Mouse (Mus musculus): ENCODE measurements around the gene Gm28230. TPM values are rescaled to one million over a fixed set of nuclear protein-coding genes. Genes with fewer than 3 reads are reported as not detected.

Gm28230 gene
- polyA plus RNA-seq, 1 experiment from 2014 or later, result not detected

GRCm38 (mm10) chr2:74706393-74706960, 20.1 kb upstream of the Gm28230 start:
- Histone ChIP-seq H3K9ac (ENCODE audit: low read length) (no peak overlapping the region), H3K4me2 (ENCODE audit: low read depth, low read length, severe bottlenecking) (no peak overlapping the region)
- no peak for ATAC-seq (replicated peaks; ENCODE audit: low FRiP score)

GRCm38 (mm10) chr2:74707599-74707998, 18.9 kb upstream of the Gm28230 start:
- Histone ChIP-seq H3K4me2 (ENCODE audit: low read depth, low read length, severe bottlenecking) (no peak overlapping the region), H3K27ac (ENCODE audit: low read depth, low read length) (no peak overlapping the region), H3K27me3 (ENCODE audit: control insufficient read depth, insufficient read depth, low read length) (peaks cover 95% of the 10 kb centered on the region), H3K9me3 (ENCODE audit: control insufficient read depth, low read length) (no peaks in the 10 kb centered on the region), H3K9ac (ENCODE audit: low read length) (no peak overlapping the region), H3K4me1 (replicated peaks; ENCODE audit: control insufficient read depth, insufficient read depth, low read length) (peaks cover 11% of the 10 kb centered on the region), H3K36me3 (ENCODE audit: control insufficient read depth, insufficient read depth, low read length) (no peaks in the 10 kb centered on the region), H3K4me3 (ENCODE audit: low read depth, low read length) (no peak overlapping the region)
- no peak for ATAC-seq (replicated peaks; ENCODE audit: low FRiP score)
- 7% methylated on average over 7 of the region's 7 CpGs for WGBS
- no peak for DNase-seq (ENCODE audit: low spot score)

More at GRCm38 (mm10) chr2:74706393-74706960, 20.1 kb upstream of the Gm28230 start:
- Histone ChIP-seq H3K27ac (ENCODE audit: low read depth, low read length) (no peak overlapping the region), H3K9me3 (ENCODE audit: control insufficient read depth, low read length) (no peaks in the 10 kb centered on the region), H3K36me3 (ENCODE audit: control insufficient read depth, insufficient read depth, low read length) (no peaks in the 10 kb centered on the region), H3K4me3 (ENCODE audit: low read depth, low read length) (no peak overlapping the region), H3K27me3 (ENCODE audit: control insufficient read depth, insufficient read depth, low read length) (peaks cover 94% of the 10 kb centered on the region), H3K4me1 (replicated peaks; ENCODE audit: control insufficient read depth, insufficient read depth, low read length) (peaks cover 6% of the 10 kb centered on the region)
- DNase-seq (ENCODE audit: low spot score), result peak; percentile 50
- under 1% methylated on average over 13 of the region's 13 CpGs for WGBS

- DNase-seq (ENCODE audit: low spot score), result no peak
- ATAC-seq (replicated peaks; ENCODE audit: low FRiP score), result no peak
- Histone ChIP-seq H3K9ac (ENCODE audit: low read length) (no peak overlapping the region), H3K4me1 (replicated peaks; ENCODE audit: control insufficient read depth, insufficient read depth, low read length) (peaks cover 11% of the 10 kb centered on the region), H3K4me2 (ENCODE audit: low read depth, low read length, severe bottlenecking) (no peak overlapping the region), H3K27ac (ENCODE audit: low read depth, low read length) (no peak overlapping the region), H3K4me3 (ENCODE audit: low read depth, low read length) (no peak overlapping the region), H3K9me3 (ENCODE audit: control insufficient read depth, low read length) (no peaks in the 10 kb centered on the region), H3K27me3 (ENCODE audit: control insufficient read depth, insufficient read depth, low read length) (peaks cover 96% of the 10 kb centered on the region), H3K36me3 (ENCODE audit: control insufficient read depth, insufficient read depth, low read length) (no peaks in the 10 kb centered on the region)
- WGBS, result 9% methylated on average over 4 of the region's 4 CpGs
Measured at GRCm38 (mm10) chr2:74708676-74709075, 17.9 kb upstream of the Gm28230 start.

- Histone ChIP-seq H3K9me3 (ENCODE audit: control insufficient read depth, low read length) (no peaks in the 10 kb centered on the region), H3K4me1 (replicated peaks; ENCODE audit: control insufficient read depth, insufficient read depth, low read length) (peaks cover 9% of the 10 kb centered on the region), H3K9ac (ENCODE audit: low read length) (no peak overlapping the region), H3K27ac (ENCODE audit: low read depth, low read length) (no peak overlapping the region), H3K27me3 (ENCODE audit: control insufficient read depth, insufficient read depth, low read length) (peaks cover 95% of the 10 kb centered on the region), H3K4me2 (ENCODE audit: low read depth, low read length, severe bottlenecking) (no peak overlapping the region), H3K4me3 (ENCODE audit: low read depth, low read length) (no peak overlapping the region), H3K36me3 (ENCODE audit: control insufficient read depth, insufficient read depth, low read length) (no peaks in the 10 kb centered on the region)
- no peak for DNase-seq (ENCODE audit: low spot score)
- 5% methylated on average over 5 of the region's 5 CpGs for WGBS
- ATAC-seq (replicated peaks; ENCODE audit: low FRiP score), result no peak
Measured at GRCm38 (mm10) chr2:74709465-74710419, 16.8 kb upstream of the Gm28230 start.

DNA sequence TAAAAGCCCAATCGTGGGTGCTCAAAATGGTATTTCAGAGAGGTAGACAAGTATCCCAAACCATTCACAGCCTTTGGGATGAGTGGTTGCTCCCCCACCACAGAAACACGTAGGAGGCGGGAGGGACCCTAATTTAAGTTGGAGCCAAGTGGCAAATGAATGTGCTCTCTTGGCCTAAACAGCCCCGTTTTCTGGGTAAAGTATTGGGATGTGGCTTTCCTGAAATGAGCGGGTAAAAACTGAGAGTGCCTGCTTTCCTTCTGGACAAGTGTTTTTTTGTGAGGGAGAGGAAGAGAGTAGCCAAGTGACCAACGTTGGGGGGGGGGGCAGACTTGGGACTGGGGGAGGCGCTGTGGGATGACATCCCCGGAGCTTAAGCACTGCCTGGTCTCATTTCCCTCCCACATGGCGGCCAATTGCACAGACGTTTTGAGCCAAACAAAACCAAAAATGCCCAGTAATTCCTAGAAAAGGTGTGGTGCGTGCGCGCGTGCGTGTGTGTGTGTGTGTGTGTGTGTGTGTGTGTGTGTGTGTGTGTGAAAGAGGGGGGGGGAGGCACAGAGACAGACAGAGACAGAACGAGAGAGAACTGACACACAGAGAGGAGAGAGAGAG, 15.5 kb upstream of the Gm28230 start:
- Histone ChIP-seq H3K4me3 (ENCODE audit: low read depth, low read length) (no peak overlapping the region), H3K4me2 (ENCODE audit: low read depth, low read length, severe bottlenecking) (no peak overlapping the region), H3K9me3 (ENCODE audit: control insufficient read depth, low read length) (no peaks in the 10 kb centered on the region), H3K27ac (ENCODE audit: low read depth, low read length) (no peak overlapping the region), H3K27me3 (ENCODE audit: control insufficient read depth, insufficient read depth, low read length) (peaks cover 95% of the 10 kb centered on the region), H3K4me1 (replicated peaks; ENCODE audit: control insufficient read depth, insufficient read depth, low read length) (peaks cover 5% of the 10 kb centered on the region), H3K9ac (ENCODE audit: low read length) (no peak overlapping the region), H3K36me3 (ENCODE audit: control insufficient read depth, insufficient read depth, low read length) (no peaks in the 10 kb centered on the region)
- DNase-seq (ENCODE audit: low spot score) (no peak), ATAC-seq (replicated peaks; ENCODE audit: low FRiP score) (no peak)
- 3% methylated on average over 16 of the region's 16 CpGs for WGBS

- H3K9me3 ChIP-seq (ENCODE audit: control insufficient read depth, low read length), result no peaks in the 10 kb centered on the region
- H3K4me2 ChIP-seq (ENCODE audit: low read depth, low read length, severe bottlenecking), result 0 out of 2 replicates have a peak within 1 kb of the TSS, but pooled peaks have one; percentile 8
- H3K9ac ChIP-seq (ENCODE audit: low read length), result no peak within 1 kb of the TSS
- H3K36me3 ChIP-seq (ENCODE audit: control insufficient read depth, insufficient read depth, low read length), result no peaks in the 10 kb centered on the region
- H3K27me3 ChIP-seq (ENCODE audit: control insufficient read depth, insufficient read depth, low read length), result peaks cover 95% of the 10 kb centered on the region
- ATAC-seq (replicated peaks; ENCODE audit: low FRiP score) (no peak), DNase-seq (ENCODE audit: low spot score) (no peak)
- H3K4me3 ChIP-seq (ENCODE audit: low read depth, low read length), result peak within 1 kb of the TSS; percentile 15
- peaks cover 5% of the 10 kb centered on the region for H3K4me1 ChIP-seq (replicated peaks; ENCODE audit: control insufficient read depth, insufficient read depth, low read length)
- under 1% methylated on average over 62 of the region's 65 CpGs for WGBS
- no peak within 1 kb of the TSS for H3K27ac ChIP-seq (ENCODE audit: low read depth, low read length)
Measured at GRCm38 (mm10) chr2:74711721-74712621, 14.6 kb upstream of the Gm28230 start, which contains the start of the genes Hoxd3 and Hoxd4. TSS of gene Hoxd3 (plus strand) at chr2:74711927. TSS of gene Hoxd4 (plus strand) at chr2:74711929.

DNA sequence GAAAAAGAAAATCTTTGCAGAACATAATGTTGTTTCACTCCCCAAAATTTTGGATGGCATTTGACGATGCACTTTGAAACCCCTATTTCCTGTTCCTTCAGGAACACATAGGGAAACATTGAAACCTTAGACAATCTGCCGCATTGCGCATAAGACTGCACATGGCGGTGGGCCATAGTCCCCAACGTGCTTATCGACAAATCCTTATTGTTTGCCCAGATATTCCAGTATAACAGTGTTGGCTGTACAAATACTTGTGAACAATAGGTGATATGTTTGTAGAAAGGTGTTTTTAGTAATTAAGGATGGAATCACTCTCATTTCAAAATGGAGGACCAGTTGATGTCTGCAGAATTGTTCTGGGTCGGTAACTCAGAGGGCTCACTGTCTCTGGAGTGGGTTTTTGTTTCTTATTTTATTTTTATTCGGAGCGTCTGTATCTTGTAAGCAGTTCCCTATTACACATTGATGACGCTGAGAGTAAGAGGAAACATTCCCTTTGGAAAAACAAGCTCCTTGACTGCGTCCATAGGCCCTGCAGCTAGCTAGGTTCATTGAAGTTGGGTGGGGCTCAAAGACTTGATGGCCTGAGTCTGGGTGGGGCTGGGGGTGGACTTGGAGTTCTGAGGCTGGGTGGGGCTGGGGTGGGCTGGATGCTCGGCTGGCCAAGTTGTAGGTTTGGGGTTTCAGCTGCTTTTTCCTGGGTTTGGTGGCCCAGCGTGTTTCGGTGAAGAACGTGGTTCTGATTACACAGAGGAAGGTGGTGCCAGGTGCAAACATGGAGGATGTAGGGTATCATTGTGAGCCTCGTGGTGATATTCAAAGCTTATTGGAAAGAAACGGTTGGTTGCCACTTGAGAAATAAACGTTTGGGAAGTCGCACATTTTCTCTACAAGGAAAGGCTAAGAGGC, 13.0 kb upstream of the Gm28230 start:
- Histone ChIP-seq H3K36me3 (ENCODE audit: control insufficient read depth, insufficient read depth, low read length) (no peaks in the 10 kb centered on the region), H3K4me2 (ENCODE audit: low read depth, low read length, severe bottlenecking) (no peak overlapping the region), H3K9ac (ENCODE audit: low read length) (no peak overlapping the region), H3K27ac (ENCODE audit: low read depth, low read length) (no peak overlapping the region), H3K27me3 (ENCODE audit: control insufficient read depth, insufficient read depth, low read length) (peaks cover 95% of the 10 kb centered on the region), H3K9me3 (ENCODE audit: control insufficient read depth, low read length) (no peaks in the 10 kb centered on the region), H3K4me3 (ENCODE audit: low read depth, low read length) (no peak overlapping the region), H3K4me1 (replicated peaks; ENCODE audit: control insufficient read depth, insufficient read depth, low read length) (peaks cover 5% of the 10 kb centered on the region)
- 5% methylated on average over 19 of the region's 19 CpGs for WGBS
- DNase-seq (ENCODE audit: low spot score) (no peak), ATAC-seq (replicated peaks; ENCODE audit: low FRiP score) (no peak)

Measured in forebrain, embryonic 11.5 days (tissue).